Mouse (Mus musculus) liver, postnatal 0 days (tissue): Measurements from ENCODE around the gene Meioc.

ENCODE experiments used
- CTCF ChIP-seq: sonication (generic); IDR thresholded peaks from 2 replicates; pipeline ENCODE4 v1.5.1; 2016; ENCODE audit warnings: antibody characterized with exemption, low read depth
- EP300 ChIP-seq: IDR thresholded peaks from 2 replicates; pipeline ENCODE4 v1.6.1; 2016; ENCODE audit warnings: antibody characterized with exemption, low read depth, mild to moderate bottlenecking

DNA sequence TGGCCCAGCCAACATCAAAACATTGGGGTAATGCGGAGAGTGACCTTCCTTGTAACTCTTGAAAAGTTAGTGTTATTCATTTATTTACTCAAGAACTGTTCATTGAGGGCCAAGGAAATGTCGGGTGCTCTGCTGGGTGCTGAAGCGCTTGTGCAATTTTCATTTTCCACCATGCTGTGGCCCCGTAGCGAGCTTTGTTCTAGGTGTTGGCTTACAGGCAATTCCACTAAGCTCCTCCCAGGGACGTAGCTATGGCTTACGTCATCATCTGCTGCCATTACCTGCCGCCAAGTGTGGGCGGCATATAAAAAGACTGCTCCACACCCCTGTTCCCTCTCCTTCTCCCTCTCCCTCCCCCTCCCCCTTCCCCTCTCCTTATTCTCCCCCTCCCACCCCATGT, 30.1 kb upstream of the Meioc start:
- TF ChIP-seq EP300 (no peak), CTCF (no peak)
